Mouse (Mus musculus) inflammation-experienced regulatory T-cells, adult 6 months (primary cell): Measurements from ENCODE around the gene Rbpms2. TPM values are rescaled to one million over a fixed set of nuclear protein-coding genes. Genes with fewer than 3 reads are reported as not detected.
A peak's percentile ranks its signal among the peaks of the same experiment; 100 is the strongest.
"Not testable (repeated sequence)": the region's sequence is repeated elsewhere in the genome, so short reads cannot be mapped to it uniquely, and the experiment has no call there.

Experiments used
- ATAC-seq: one replicate; pipeline ENCODE4 v1.8.0; 2017
- polyA plus RNA-seq, 3 experiments: library from polyadenylated mRNA; unstranded; fragments of 100-300 nt; shearing (Covaris generic); gene quantifications; one replicate each; pipeline ENCODE4 v1.2.1; 2017

The Rbpms2 gene
- polyA plus RNA-seq, 3 experiments from 2014 or later, result 1.0 TPM; not detected in 2

GRCm38 (mm10) chr9:65661029-65661428 lies 31.6 kb downstream of the Rbpms2 start:
- no peak for ATAC-seq

- ATAC-seq, result no peak
Measured at GRCm38 (mm10) chr9:65661493-65661892, 32.0 kb downstream of the Rbpms2 start.

GRCm38 (mm10) chr9:65664163-65664562 lies 34.7 kb downstream of the Rbpms2 start:
- ATAC-seq, result peak; percentile 50

GRCm38 (mm10) chr9:65666042-65666441 lies 36.6 kb downstream of the Rbpms2 start:
- no peak for ATAC-seq

GRCm38 (mm10) chr9:65667701-65668100 lies 38.3 kb downstream of the Rbpms2 start, which contains the start of gene Oaz2:
Gene Oaz2 (plus strand): TSS chr9:65668001.
- no peak for ATAC-seq

GRCm38 (mm10) chr9:65671431-65671931 lies 42.0 kb downstream of the Rbpms2 start:
- no peak for ATAC-seq

- ATAC-seq, result no peak
Measured at GRCm38 (mm10) chr9:65672996-65673395, 43.5 kb downstream of the Rbpms2 start.

GRCm38 (mm10) chr9:65675461-65676357 lies 46.3 kb downstream of the Rbpms2 start:
- ATAC-seq, result peak; percentile 16

- peak; percentile 97 for ATAC-seq
Measured at GRCm38 (mm10) chr9:65676358-65677118, 47.1 kb downstream of the Rbpms2 start.

- no peak for ATAC-seq
Measured at GRCm38 (mm10) chr9:65677119-65677462, 47.6 kb downstream of the Rbpms2 start.

- ATAC-seq, result no peak
Measured at GRCm38 (mm10) chr9:65679181-65679761, 49.8 kb downstream of the Rbpms2 start.

- ATAC-seq, result peak; percentile 49
Measured at GRCm38 (mm10) chr9:65680938-65681633, 51.6 kb downstream of the Rbpms2 start.

GRCm38 (mm10) chr9:65681634-65681940 lies 52.1 kb downstream of the Rbpms2 start:
- no peak for ATAC-seq

- ATAC-seq, result no peak
Measured at GRCm38 (mm10) chr9:65682183-65682582, 52.7 kb downstream of the Rbpms2 start.

- ATAC-seq, result no peak
Measured at GRCm38 (mm10) chr9:65682994-65683393, 53.5 kb downstream of the Rbpms2 start.

GRCm38 (mm10) chr9:65684704-65685103 lies 55.3 kb downstream of the Rbpms2 start:
- no peak for ATAC-seq

GRCm38 (mm10) chr9:65689869-65690268 lies 60.4 kb downstream of the Rbpms2 start:
- ATAC-seq, result not testable (repeated sequence)

- no peak for ATAC-seq
Measured at GRCm38 (mm10) chr9:65692466-65692865, 63.0 kb downstream of the Rbpms2 start.

GRCm38 (mm10) chr9:65692959-65693603 lies 63.6 kb downstream of the Rbpms2 start:
- no peak for ATAC-seq

GRCm38 (mm10) chr9:65695646-65696045 lies 66.2 kb downstream of the Rbpms2 start:
- ATAC-seq, result no peak

GRCm38 (mm10) chr9:65696337-65696736 lies 66.9 kb downstream of the Rbpms2 start:
- ATAC-seq, result no peak

- no peak for ATAC-seq
Measured at GRCm38 (mm10) chr9:65697356-65697755, 67.9 kb downstream of the Rbpms2 start.
